Mouse (Mus musculus) heart, postnatal 0 days (tissue): ENCODE data around the gene Gm11554. TPM values are rescaled to one million over a fixed set of nuclear protein-coding genes. Genes with fewer than 3 reads are reported as not detected.

Experiments
- ATAC-seq: fragments of 200-750 bp; cut with Nextera tagmentation; 2 replicates; pipeline ENCODE4 v1.8.0; 2017; ENCODE audit warnings: low read depth, moderate number of reproducible peaks, moderate library complexity; ENCODE audit not compliant: insufficient read depth
- DNase-seq: peaks from one replicate; pipeline ENCODE4 v3.0.0-alpha.2; 2016; ENCODE audit warnings: low spot score
- H3K27ac ChIP-seq: fragments of 300-500 bp; sonication (generic); 2 replicates; pipeline ENCODE4 v1.5.1; 2014; ENCODE audit warnings: low read depth, mild to moderate bottlenecking
- H3K27me3 ChIP-seq: fragments of 300-500 bp; sonication (generic); 2 replicates; pipeline ENCODE4 v1.6.1; 2014; ENCODE audit warnings: low read length, mixed read lengths; ENCODE audit not compliant: control insufficient read depth, insufficient read depth
- H3K36me3 ChIP-seq: fragments of 300-500 bp; sonication (generic); replicated peaks from 2 replicates; pipeline ENCODE4 v1.6.1; 2014; ENCODE audit warnings: low read length, mixed read lengths; ENCODE audit not compliant: control insufficient read depth, insufficient read depth
- H3K4me1 ChIP-seq: fragments of 300-500 bp; sonication (generic); 2 replicates; pipeline ENCODE4 v1.6.1; 2014; ENCODE audit warnings: antibody characterized with exemption; ENCODE audit not compliant: control insufficient read depth, insufficient read depth
- H3K4me2 ChIP-seq: fragments of 300-500 bp; sonication (generic); 2 replicates; pipeline ENCODE4 v1.6.1; 2014; ENCODE audit warnings: low read depth, mild to moderate bottlenecking, low read length, moderate library complexity
- H3K4me3 ChIP-seq: fragments of 300-500 bp; sonication (generic); 2 replicates; pipeline ENCODE4 v1.5.1; 2014; ENCODE audit warnings: low read depth, low read length
- H3K9ac ChIP-seq: fragments of 300-500 bp; sonication (generic); replicated peaks from 2 replicates; pipeline ENCODE4 v1.6.1; 2014; ENCODE audit warnings: low read depth, low read length, mixed read lengths
- H3K9me3 ChIP-seq: fragments of 300-500 bp; sonication (generic); replicated peaks from 2 replicates; pipeline ENCODE4 v1.6.1; 2016; ENCODE audit warnings: low read length; ENCODE audit not compliant: control insufficient read depth
- CTCF ChIP-seq: IDR thresholded peaks from 2 replicates; pipeline ENCODE4 v1.5.1; 2016; ENCODE audit warnings: antibody characterized with exemption, control low read depth, low read depth
- EP300 ChIP-seq: IDR thresholded peaks from 2 replicates; pipeline ENCODE4 v1.6.1; 2016; ENCODE audit warnings: antibody characterized with exemption, low read depth
- WGBS: fragments of 180-500 bp; shearing (Covaris S2); extraction: QIAGEN DNeasy Blood & Tissue Kit; methylation state at CpG from one replicate; pipeline ENCODE4 v1.1.7; 2014; 5-methylcytosine and 5-hydroxymethylcytosine counted together
- polyA plus RNA-seq: library from polyadenylated mRNA; unstranded; fragments of >200 nt; fragmentation: Nextera tagmentation; extraction: Ambion mirVana; gene quantifications from 2 replicates; pipeline ENCODE4 v1.2.1, GENCODE M21; 2015
- total RNA-seq: library from RNA; depleted of rRNA; stranded (reverse); fragments of >200 nt; gene quantifications from 2 replicates; pipeline ENCODE4 v1.2.3, GENCODE M21; 2014; ENCODE audit warnings: low replicate concordance; rRNA removed

Gene Gm11554
- total and polyA plus RNA-seq, 2 experiments from 2014 or later, result not detected

- Histone ChIP-seq H3K4me3 (no peak overlapping the region), H3K27ac (no peak overlapping the region), H3K9ac (no peak overlapping the region), H3K4me1 (no peaks in the 10 kb centered on the region), H3K27me3 (no peaks in the 10 kb centered on the region), H3K4me2 (no peak overlapping the region), H3K36me3 (no peaks in the 10 kb centered on the region), H3K9me3 (no peaks in the 10 kb centered on the region)
- no peak for DNase-seq
- TF ChIP-seq CTCF (no peak), EP300 (no peak)
- no peak for ATAC-seq
- WGBS, result 71% methylated on average over 1 of the region's 1 CpGs
Observed at GRCm38 (mm10) chr11:99758877-99759276, 45.4 kb downstream of the Gm11554 start.

Other genes starting within 250 kb of the Gm11554 start
Only the 30 nearest of the 43 such genes appear.
- gene Krtap2-4, start 189.6 kb downstream of the Gm11554 start, total RNA-seq, result not detected in 2 replicates
- gene Krtap2-4, start 189.6 kb downstream of the Gm11554 start, polyA plus RNA-seq, result not detected in 2 replicates
- not detected in 2 replicates for gene Gm11562, start 184.0 kb downstream of the Gm11554 start, total RNA-seq
- gene Gm11562, start 184.0 kb downstream of the Gm11554 start, polyA plus RNA-seq, result not detected in 2 replicates
- not detected in 2 replicates for gene Krtap4-1, start 176.2 kb downstream of the Gm11554 start, total RNA-seq
- gene Krtap4-1, start 176.2 kb downstream of the Gm11554 start, polyA plus RNA-seq, result not detected in 2 replicates
- gene Krtap4-2, start 169.4 kb downstream of the Gm11554 start, total RNA-seq, result not detected in 2 replicates
- gene Krtap4-2, start 169.4 kb downstream of the Gm11554 start, polyA plus RNA-seq, result not detected in 2 replicates
- gene Krtap4-7, start 160.4 kb downstream of the Gm11554 start, total RNA-seq, result not detected in 2 replicates
- gene Krtap4-7, start 160.4 kb downstream of the Gm11554 start, polyA plus RNA-seq, result not detected in 2 replicates
- gene Gm11555, start 154.2 kb downstream of the Gm11554 start, total RNA-seq, result not detected in 2 replicates
- not detected in 2 replicates for gene Gm11555, start 154.2 kb downstream of the Gm11554 start, polyA plus RNA-seq
- not detected in 2 replicates for gene Gm11563, start 145.5 kb downstream of the Gm11554 start, total RNA-seq
- gene Gm11563, start 145.5 kb downstream of the Gm11554 start, polyA plus RNA-seq, result not detected in 2 replicates
- gene Krtap4-6, start 138.5 kb downstream of the Gm11554 start, total RNA-seq, result not detected in 2 replicates
- not detected in 2 replicates for gene Krtap4-6, start 138.5 kb downstream of the Gm11554 start, polyA plus RNA-seq
- not detected in 2 replicates for gene Gm14190, start 113.7 kb downstream of the Gm11554 start, total RNA-seq
- not detected in 2 replicates for gene Gm14190, start 113.7 kb downstream of the Gm11554 start, polyA plus RNA-seq
- gene Gm14180, start 70.2 kb downstream of the Gm11554 start, total RNA-seq, result not detected in 2 replicates
- gene Gm14180, start 70.2 kb downstream of the Gm11554 start, polyA plus RNA-seq, result not detected in 2 replicates
- not detected in 2 replicates for gene Gm11595, start 31.5 kb downstream of the Gm11554 start, total RNA-seq
- not detected in 2 replicates for gene Gm11595, start 31.5 kb downstream of the Gm11554 start, polyA plus RNA-seq
- not detected in 2 replicates for gene Krtap4-8, start 23.7 kb downstream of the Gm11554 start, total RNA-seq
- not detected in 2 replicates for gene Krtap4-8, start 23.7 kb downstream of the Gm11554 start, polyA plus RNA-seq
- not detected in 2 replicates for gene Krtap4-9, start 19.2 kb downstream of the Gm11554 start, total RNA-seq
- not detected in 2 replicates for gene Krtap4-9, start 19.2 kb downstream of the Gm11554 start, polyA plus RNA-seq
- gene Gm11596, start 11.0 kb downstream of the Gm11554 start, total RNA-seq, result not detected in 2 replicates
- not detected in 2 replicates for gene Gm11596, start 11.0 kb downstream of the Gm11554 start, polyA plus RNA-seq
- gene Gm11569, start 5.5 kb downstream of the Gm11554 start, total RNA-seq, result not detected in 2 replicates
- gene Gm11569, start 5.5 kb downstream of the Gm11554 start, polyA plus RNA-seq, result not detected in 2 replicates
- not detected in 2 replicates for gene Krtap4-13, start 5.4 kb upstream of the Gm11554 start, total RNA-seq
- gene Krtap4-13, start 5.4 kb upstream of the Gm11554 start, polyA plus RNA-seq, result not detected in 2 replicates
- not detected in 2 replicates for gene Gm11564, start 11.2 kb upstream of the Gm11554 start, total RNA-seq
- not detected in 2 replicates for gene Gm11564, start 11.2 kb upstream of the Gm11554 start, polyA plus RNA-seq
- not detected in 2 replicates for gene 2300003K06Rik, start 33.6 kb upstream of the Gm11554 start, total RNA-seq
- gene 2300003K06Rik, start 33.6 kb upstream of the Gm11554 start, polyA plus RNA-seq, result not detected in 2 replicates
- not detected in 2 replicates for gene Krtap4-16, start 47.2 kb upstream of the Gm11554 start, total RNA-seq
- not detected in 2 replicates for gene Krtap4-16, start 47.2 kb upstream of the Gm11554 start, polyA plus RNA-seq
- not detected in 2 replicates for gene Gm11568, start 53.5 kb upstream of the Gm11554 start, total RNA-seq
- not detected in 2 replicates for gene Gm11568, start 53.5 kb upstream of the Gm11554 start, polyA plus RNA-seq
- gene Gm11559, start 60.0 kb upstream of the Gm11554 start, total RNA-seq, result not detected in 2 replicates
- gene Gm11559, start 60.0 kb upstream of the Gm11554 start, polyA plus RNA-seq, result not detected in 2 replicates
- not detected in 2 replicates for gene Krtap9-1, start 68.9 kb upstream of the Gm11554 start, total RNA-seq
- not detected in 2 replicates for gene Krtap9-1, start 68.9 kb upstream of the Gm11554 start, polyA plus RNA-seq
- not detected in 2 replicates for gene Gm11567, start 74.7 kb upstream of the Gm11554 start, total RNA-seq
- gene Gm11567, start 74.7 kb upstream of the Gm11554 start, polyA plus RNA-seq, result not detected in 2 replicates
- not detected in 2 replicates for gene Krtap31-1, start 103.5 kb upstream of the Gm11554 start, total RNA-seq
- not detected in 2 replicates for gene Krtap31-1, start 103.5 kb upstream of the Gm11554 start, polyA plus RNA-seq
- gene Gm11565, start 110.3 kb upstream of the Gm11554 start, total RNA-seq, result not detected in 2 replicates
- not detected in 2 replicates for gene Gm11565, start 110.3 kb upstream of the Gm11554 start, polyA plus RNA-seq
- gene Krtap31-2, start 131.8 kb upstream of the Gm11554 start, total RNA-seq, result not detected in 2 replicates
- not detected in 2 replicates for gene Krtap31-2, start 131.8 kb upstream of the Gm11554 start, polyA plus RNA-seq
- gene Krtap9-5, start 144.0 kb upstream of the Gm11554 start, total RNA-seq, result not detected in 2 replicates
- not detected in 2 replicates for gene Krtap9-5, start 144.0 kb upstream of the Gm11554 start, polyA plus RNA-seq
- not detected in 2 replicates for gene Krtap29-1, start 174.6 kb upstream of the Gm11554 start, total RNA-seq
- gene Krtap29-1, start 174.6 kb upstream of the Gm11554 start, polyA plus RNA-seq, result not detected in 2 replicates
- not detected in 2 replicates for gene Krtap16-1, start 182.2 kb upstream of the Gm11554 start, total RNA-seq
- gene Krtap16-1, start 182.2 kb upstream of the Gm11554 start, polyA plus RNA-seq, result not detected in 2 replicates
- gene Krtap17-1, start 189.5 kb upstream of the Gm11554 start, total RNA-seq, result not detected in 2 replicates
- not detected in 2 replicates for gene Krtap17-1, start 189.5 kb upstream of the Gm11554 start, polyA plus RNA-seq